Mouse (Mus musculus) CH12.LX (cell line): ENCODE measurements at regions not wholly inside any gene's neighbourhood (a gene's known extent, or its start where the extent isn't known, plus 50 kb on each side); places are given as distances from the start of the nearest gene placed in this dataset.

Experiments
- DNase-seq: peaks from one replicate; pipeline ENCODE4 v3.0.0-alpha.2; 2013; ENCODE audit errors: extremely low read depth
- H3K27ac ChIP-seq: 2 replicates; pipeline ENCODE4 v1.5.1; 2012; ENCODE audit warnings: low read depth, mild to moderate bottlenecking, control low read depth, moderate library complexity; ENCODE audit not compliant: insufficient read depth
- H3K27me3 ChIP-seq: replicated peaks from 2 replicates; pipeline ENCODE3; 2012; ENCODE audit warnings: inconsistent platforms
- H3K36me3 ChIP-seq, 2 experiments: replicated peaks in 1 of 2; 2 replicates each; pipeline versions ENCODE3 to v1.6.1; 2012; ENCODE audit warnings: inconsistent platforms in 1 of 2, low read length in 1 of 2, mild to moderate bottlenecking in 1 of 2, mixed read lengths in 1 of 2, moderate library complexity in 1 of 2; ENCODE audit not compliant: control insufficient read depth in 1 of 2, insufficient read depth in 1 of 2
- H3K4me1 ChIP-seq, 2 experiments: 2 replicates each; pipeline ENCODE4 v1.6.1; 2012; ENCODE audit warnings: inconsistent platforms in 1 of 2, moderate library complexity in 1 of 2; ENCODE audit not compliant: insufficient read depth in 2 of 2, control insufficient read depth in 1 of 2
- H3K4me2 ChIP-seq: 2 replicates; pipeline ENCODE4 v1.6.1; 2012; ENCODE audit warnings: low read depth, mild to moderate bottlenecking, control low read depth; ENCODE audit not compliant: poor library complexity, insufficient read depth, severe bottlenecking
- H3K4me3 ChIP-seq, 3 experiments: fragments of 150-350 bp in 1 of 3; sonication (generic) in 1 of 3; replicated peaks in 1 of 3; 2 replicates each; pipeline versions ENCODE3 to v1.5.1; 2011 to 2012; ENCODE audit warnings: low read depth in 2 of 3, low read length in 2 of 3, mild to moderate bottlenecking in 2 of 3, moderate library complexity in 2 of 3, control low read depth in 1 of 3, improper control_type of control experiment in 1 of 3, inconsistent platforms in 1 of 3, mixed read lengths in 1 of 3; ENCODE audit not compliant: poor library complexity in 1 of 3
- H3K79me2 ChIP-seq: replicated peaks from 2 replicates; pipeline ENCODE4 v1.6.1; 2012; ENCODE audit warnings: mild to moderate bottlenecking, moderate library complexity; ENCODE audit not compliant: control insufficient read depth, poor library complexity, insufficient read depth, severe bottlenecking; ENCODE audit errors: extremely low read depth
- H3K9ac ChIP-seq: 2 replicates; pipeline ENCODE4 v1.6.1; 2012; ENCODE audit warnings: low read depth, mild to moderate bottlenecking, control low read depth, moderate library complexity; ENCODE audit not compliant: insufficient read depth
- H3K9me3 ChIP-seq: replicated peaks from 2 replicates; pipeline ENCODE3; 2012; ENCODE audit warnings: low read length, inconsistent platforms, mixed read lengths
- BHLHE40 ChIP-seq: IDR thresholded peaks from 2 replicates; pipeline ENCODE4 v1.6.1; 2011; ENCODE audit warnings: mild to moderate bottlenecking, low read depth, low read length, improper control_type of control experiment
- CHD1 ChIP-seq: IDR thresholded peaks from 2 replicates; pipeline ENCODE4 v1.6.1; 2012; ENCODE audit warnings: low read depth, low read length, improper control_type of control experiment, inconsistent platforms
- EP300 ChIP-seq: IDR thresholded peaks from 2 replicates; pipeline ENCODE4 v1.6.1; 2011; ENCODE audit warnings: low read length, improper control_type of control experiment
- HCFC1 ChIP-seq: IDR thresholded peaks from 2 replicates; pipeline ENCODE4 v1.6.1; 2012; ENCODE audit warnings: low read depth, mild to moderate bottlenecking, inconsistent platforms, low read length, improper control_type of control experiment
- IRF4 ChIP-seq: IDR thresholded peaks from 2 replicates; pipeline ENCODE4 v1.6.1; 2014; ENCODE audit warnings: low read depth, mild to moderate bottlenecking, inconsistent platforms, low read length, improper control_type of control experiment
- JUN ChIP-seq: IDR thresholded peaks from 2 replicates; pipeline ENCODE4 v1.6.1; 2011; ENCODE audit warnings: low read depth, mild to moderate bottlenecking, low read length, improper control_type of control experiment, moderate library complexity; ENCODE audit not compliant: insufficient read depth
- JUND ChIP-seq: conservative IDR thresholded peaks from 2 replicates; pipeline ENCODE4 v1.6.1; 2011; ENCODE audit warnings: low read depth, low read length, improper control_type of control experiment
- MAX ChIP-seq: IDR thresholded peaks from 2 replicates; pipeline ENCODE4 v1.6.1; 2011; ENCODE audit warnings: low read length, improper control_type of control experiment
- MAZ ChIP-seq: IDR thresholded peaks from 2 replicates; pipeline ENCODE4 v1.6.1; 2012; ENCODE audit warnings: low read depth, mild to moderate bottlenecking, inconsistent platforms, low read length, improper control_type of control experiment, moderate library complexity
- MXI1 ChIP-seq: IDR thresholded peaks from 2 replicates; pipeline ENCODE4 v1.6.1; 2011; ENCODE audit warnings: mild to moderate bottlenecking, low read depth, low read length, improper control_type of control experiment
- NELFE ChIP-seq: IDR thresholded peaks from 2 replicates; pipeline ENCODE4 v1.6.1; 2011; ENCODE audit warnings: low read depth, low read length, improper control_type of control experiment
- NRF1 ChIP-seq: IDR thresholded peaks from 2 replicates; pipeline ENCODE4 v1.6.1; 2014; ENCODE audit warnings: low read depth, mild to moderate bottlenecking, inconsistent platforms, low read length, improper control_type of control experiment, moderate library complexity
- POLR2AphosphoS2 ChIP-seq: IDR thresholded peaks from 2 replicates; pipeline ENCODE4 v1.6.1; 2011; ENCODE audit warnings: low read depth, low read length, improper control_type of control experiment
- SIN3A ChIP-seq: IDR thresholded peaks from 2 replicates; pipeline ENCODE4 v1.6.1; 2012; ENCODE audit warnings: low read length, improper control_type of control experiment, inconsistent platforms
- SMC3 ChIP-seq: IDR thresholded peaks from 2 replicates; pipeline ENCODE4 v1.6.1; 2011; ENCODE audit warnings: low read depth, low read length, improper control_type of control experiment
- UBTF ChIP-seq: IDR thresholded peaks from 2 replicates; pipeline ENCODE4 v1.6.1; 2012; ENCODE audit warnings: low read depth, mild to moderate bottlenecking, inconsistent platforms, low read length, improper control_type of control experiment, moderate library complexity
- USF1 ChIP-seq: IDR thresholded peaks from 2 replicates; pipeline ENCODE4 v1.6.1; 2014; ENCODE audit warnings: low read depth, mild to moderate bottlenecking, inconsistent platforms, low read length, improper control_type of control experiment
- USF2 ChIP-seq: conservative IDR thresholded peaks from 2 replicates; pipeline ENCODE4 v1.6.1; 2011; ENCODE audit warnings: low read depth, low read length, improper control_type of control experiment
- ZKSCAN1 ChIP-seq: IDR thresholded peaks from 2 replicates; pipeline ENCODE4 v1.6.1; 2012; ENCODE audit warnings: low read depth, inconsistent platforms, low read length, improper control_type of control experiment, borderline replicate concordance
- ZMIZ1 ChIP-seq: IDR thresholded peaks from 2 replicates; pipeline ENCODE4 v1.6.1; 2012; ENCODE audit warnings: low read depth, mild to moderate bottlenecking, inconsistent platforms, low read length, improper control_type of control experiment
- ZNF384 ChIP-seq: IDR thresholded peaks from 2 replicates; pipeline ENCODE4 v1.6.1; 2012; ENCODE audit warnings: low read depth, low read length, improper control_type of control experiment, inconsistent platforms
- dilution Hi-C: fragments of 300-500 bp; cut with MboI; formaldehyde crosslinking; loops from 2 replicates; pipeline ENCODE4 v1.14.3; 2020; ENCODE audit warnings: low sequenced_read_pairs; ENCODE audit not compliant: extremely low pct_unique_long_range_greater_than_20kb, extremely low pct_ligation_motif_present
- in situ Hi-C: fragments of 300-500 bp; cut with MboI; formaldehyde crosslinking; loops from 3 replicates; pipeline ENCODE4 v1.14.3; 2019; ENCODE audit warnings: low sequenced_read_pairs, low pct_ligation_motif_present, low pct_unique_long_range_greater_than_20kb, mixed read lengths

GRCm38 (mm10) chr3:17772886-17773285 lies 175.3 kb upstream of the Cypt12 start:
- in situ Hi-C loops = no loop called here
- TF ChIP-seq SIN3A (no peak), HCFC1 (no peak), MAZ (no peak), JUN (no peak), SMC3 (no peak), USF2 (no peak), NRF1 (no peak), EP300 (no peak), ZMIZ1 (no peak), ZNF384 (no peak), JUND (no peak)
- H3K36me3 ChIP-seq = no peaks in the 10 kb centered on the region

DNA sequence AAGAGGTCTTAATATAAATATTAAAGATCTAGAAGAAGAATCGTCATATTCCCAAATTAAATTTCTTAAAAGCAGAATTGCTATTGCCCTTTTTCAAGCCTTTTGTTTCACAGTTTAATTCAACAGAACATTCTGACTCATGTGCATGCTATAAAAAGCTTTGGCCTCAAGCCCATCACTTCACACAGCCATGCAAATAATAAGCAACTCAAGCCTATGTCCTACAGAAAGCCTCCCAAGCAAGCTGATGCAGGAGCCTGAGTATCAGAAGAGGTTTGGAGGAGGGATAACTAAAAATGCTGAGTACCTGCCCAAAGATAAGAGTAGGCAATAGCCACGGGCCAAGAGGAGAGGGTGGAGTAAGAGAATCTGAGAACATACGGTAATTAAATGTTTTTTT lies 169.1 kb upstream of the Cypt12 start:
- peaks cover 10% of the 10 kb centered on the region for H3K9me3 ChIP-seq
- H3K4me3 ChIP-seq = no peak overlapping the region
- H3K36me3 ChIP-seq = no peaks in the 10 kb centered on the region
- in situ Hi-C loops (no loop called here), dilution Hi-C loops (no loop called here)
- no peak for TF ChIP-seq SMC3
- no peak for TF ChIP-seq BHLHE40
- no peak for TF ChIP-seq JUND
- no peak for TF ChIP-seq IRF4
- no peak for TF ChIP-seq POLR2AphosphoS2
- no peak for TF ChIP-seq UBTF
- TF ChIP-seq MAX = no peak
- TF ChIP-seq USF1 = no peak
- TF ChIP-seq MXI1 = no peak
- TF ChIP-seq NELFE = no peak
- TF ChIP-seq CHD1 = no peak
- TF ChIP-seq JUN = no peak
- no peak for TF ChIP-seq ZKSCAN1
- no peak overlapping the region for H3K27ac ChIP-seq
- no peaks in the 10 kb centered on the region for H3K27me3 ChIP-seq
- no peaks in the 10 kb centered on the region for H3K4me1 ChIP-seq
- H3K9ac ChIP-seq = no peak overlapping the region
- H3K79me2 ChIP-seq = no peaks in the 10 kb centered on the region
- H3K4me2 ChIP-seq = no peak overlapping the region
- DNase-seq = no peak

More at GRCm38 (mm10) chr3:17772886-17773285, 175.3 kb upstream of the Cypt12 start:
- DNase-seq = no peak
- dilution Hi-C loops = no loop called here
- H3K9me3 ChIP-seq = peaks cover 21% of the 10 kb centered on the region
- H3K9ac ChIP-seq = no peak overlapping the region
- no peak overlapping the region for H3K4me2 ChIP-seq
- no peaks in the 10 kb centered on the region for H3K79me2 ChIP-seq
- H3K4me3 ChIP-seq = no peak overlapping the region
- no peak overlapping the region for H3K27ac ChIP-seq
- H3K27me3 ChIP-seq = no peaks in the 10 kb centered on the region
- H3K4me1 ChIP-seq = no peaks in the 10 kb centered on the region
